Mouse (Mus musculus): ENCODE measurements around the gene P2rx7. TPM values are rescaled to one million over a fixed set of nuclear protein-coding genes. Genes with fewer than 3 reads are reported as not detected.

Gene P2rx7
- polyA plus RNA-seq, 1 experiment: 18.6 TPM

DNA sequence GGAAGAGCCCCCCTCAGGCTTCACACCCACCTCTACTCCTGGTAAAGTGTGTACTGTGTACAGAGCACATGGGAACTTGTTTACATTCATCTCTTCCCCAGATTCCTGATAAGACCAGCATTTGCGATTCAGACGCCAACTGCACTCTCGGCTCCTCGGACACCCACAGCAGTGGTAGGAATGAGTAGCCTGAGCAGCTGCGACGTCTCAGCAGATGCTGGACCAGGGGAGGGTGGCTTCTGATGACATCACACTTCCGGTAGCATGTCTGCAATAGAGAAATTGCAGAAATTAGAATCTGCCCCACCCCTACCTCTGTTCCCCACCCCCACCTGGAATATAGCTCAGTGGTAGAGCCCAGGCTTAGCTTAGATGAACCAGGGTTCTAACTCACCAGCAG is 74.7 kb downstream of the P2rx7 start:
- no peak for DNase-seq (ENCODE audit: low read depth, low spot score)
- 72% methylated on average over 7 of the region's 7 CpGs for WGBS

GRCm38 (mm10) chr5:122719168-122719567 is 75.5 kb downstream of the P2rx7 start:
- 95% methylated on average over 8 of the region's 8 CpGs for WGBS

DNA sequence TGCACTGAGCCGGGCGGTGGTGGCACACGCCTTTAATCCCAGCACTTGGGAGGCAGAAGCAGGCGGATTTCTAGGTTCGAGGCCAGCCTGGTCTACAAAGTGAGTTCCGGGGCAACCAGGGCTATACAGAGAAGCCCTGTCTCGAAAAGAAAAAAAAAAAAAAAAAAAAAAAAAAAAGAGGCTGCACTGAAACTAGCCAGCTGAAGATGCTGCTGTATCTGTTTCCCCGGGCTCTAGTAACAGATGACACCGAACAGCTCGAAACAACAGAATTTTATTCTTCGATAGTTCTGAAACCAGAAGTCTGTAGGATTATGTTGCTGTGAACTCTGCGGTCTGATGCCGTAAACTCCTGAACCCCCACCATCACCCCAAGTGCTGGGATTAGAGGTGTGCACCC is 81.7 kb downstream of the P2rx7 start:
- DNase-seq (ENCODE audit: low read depth, low spot score): no peak
- WGBS: 85% methylated on average over 13 of the region's 13 CpGs

More at GRCm38 (mm10) chr5:122719168-122719567, 75.5 kb downstream of the P2rx7 start:
- no peak for DNase-seq (ENCODE audit: low read depth, low spot score)

DNA sequence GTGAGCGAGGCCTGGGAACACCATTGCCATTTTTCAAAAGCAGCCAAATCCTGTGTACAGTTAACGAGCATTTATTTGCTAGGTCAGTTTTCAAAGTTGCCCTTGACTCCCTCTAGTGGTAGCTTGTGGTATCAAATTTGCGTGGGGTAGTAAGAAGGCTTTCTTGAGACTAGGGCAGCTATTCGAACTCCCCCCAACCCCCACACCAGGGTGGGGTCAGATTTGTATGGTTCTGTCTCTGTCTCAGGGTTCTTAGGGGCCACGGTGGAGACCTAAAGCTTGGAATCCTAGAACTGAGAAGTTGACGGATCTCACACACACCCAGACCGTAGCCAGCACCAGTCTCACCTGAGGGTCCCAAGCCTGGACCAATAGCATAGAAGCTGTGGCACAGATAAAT is 82.4 kb downstream of the P2rx7 start:
- DNase-seq (ENCODE audit: low read depth, low spot score): no peak
- WGBS: 21% methylated on average over 7 of the region's 7 CpGs

DNA sequence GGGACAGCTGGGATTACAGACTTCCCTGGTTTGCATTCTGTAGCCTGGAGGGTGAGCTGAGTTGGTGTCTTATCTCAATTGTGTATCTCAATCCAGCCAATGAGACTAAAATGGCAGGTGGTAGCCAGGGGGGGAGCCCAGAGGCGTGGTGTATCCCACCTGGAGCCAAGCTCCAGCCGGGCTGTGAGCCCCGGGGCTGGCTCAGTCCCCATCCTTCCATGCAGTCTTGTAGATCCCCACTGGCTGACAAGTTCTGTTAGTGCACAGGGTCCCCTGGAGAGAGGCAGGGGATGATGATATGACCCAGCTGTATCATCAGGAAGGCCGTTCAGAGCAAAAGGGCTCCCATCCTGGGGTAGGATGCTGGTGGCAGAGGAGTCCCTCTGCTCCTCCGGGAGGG is 82.9 kb downstream of the P2rx7 start:
- DNase-seq (ENCODE audit: low read depth, low spot score): no peak
- 79% methylated on average over 5 of the region's 5 CpGs for WGBS

GRCm38 (mm10) chr5:122727096-122727495 is 83.4 kb downstream of the P2rx7 start:
- 98% methylated on average over 7 of the region's 7 CpGs for WGBS
- DNase-seq (ENCODE audit: low read depth, low spot score): no peak

GRCm38 (mm10) chr5:122730776-122731175 is 87.1 kb downstream of the P2rx7 start:
- WGBS: 42% methylated on average over 10 of the region's 10 CpGs
- DNase-seq (ENCODE audit: low read depth, low spot score): no peak

- DNase-seq (ENCODE audit: low read depth, low spot score): no peak
- 51% methylated on average over 8 of the region's 8 CpGs for WGBS
Observed at GRCm38 (mm10) chr5:122731321-122731720, 87.6 kb downstream of the P2rx7 start.

DNA sequence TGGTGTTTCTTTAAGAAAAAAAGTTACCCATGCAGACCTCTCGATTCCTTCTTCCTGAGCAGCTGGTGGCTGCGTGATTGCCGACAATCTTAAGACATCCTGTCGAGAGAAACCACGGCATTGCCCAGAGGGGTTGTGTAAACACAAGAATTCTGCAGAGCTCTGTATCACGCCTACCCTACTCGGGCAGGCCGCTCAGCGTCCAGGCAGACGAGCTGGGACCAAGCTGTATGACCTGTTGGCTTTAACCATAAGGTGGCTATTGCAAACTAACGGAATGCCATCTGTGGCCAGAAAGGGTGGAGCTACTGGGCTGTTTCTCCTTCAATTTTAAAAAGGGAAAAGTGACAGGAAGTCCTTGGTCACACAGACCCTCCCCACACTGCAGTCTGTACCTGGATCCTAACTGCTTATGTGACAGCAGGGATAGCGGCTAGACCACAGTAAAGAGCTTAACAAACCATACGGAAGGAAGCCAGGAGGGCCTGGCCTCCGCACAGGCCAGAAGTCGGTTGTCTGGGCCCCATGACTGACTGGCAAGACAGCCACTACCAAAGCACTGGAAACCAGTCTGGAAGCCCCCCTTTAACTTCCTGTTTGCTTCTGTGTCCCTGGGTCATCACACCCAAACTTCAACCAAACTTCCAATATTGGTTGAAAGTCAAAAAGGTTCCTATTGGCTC is 88.4 kb downstream of the P2rx7 start:
- 52% methylated on average over 15 of the region's 15 CpGs for WGBS
- DNase-seq (ENCODE audit: low read depth, low spot score): no peak

GRCm38 (mm10) chr5:122733881-122734280 is 90.2 kb downstream of the P2rx7 start:
- no peak for DNase-seq (ENCODE audit: low read depth, low spot score)
- WGBS: 71% methylated on average over 17 of the region's 17 CpGs

DNA sequence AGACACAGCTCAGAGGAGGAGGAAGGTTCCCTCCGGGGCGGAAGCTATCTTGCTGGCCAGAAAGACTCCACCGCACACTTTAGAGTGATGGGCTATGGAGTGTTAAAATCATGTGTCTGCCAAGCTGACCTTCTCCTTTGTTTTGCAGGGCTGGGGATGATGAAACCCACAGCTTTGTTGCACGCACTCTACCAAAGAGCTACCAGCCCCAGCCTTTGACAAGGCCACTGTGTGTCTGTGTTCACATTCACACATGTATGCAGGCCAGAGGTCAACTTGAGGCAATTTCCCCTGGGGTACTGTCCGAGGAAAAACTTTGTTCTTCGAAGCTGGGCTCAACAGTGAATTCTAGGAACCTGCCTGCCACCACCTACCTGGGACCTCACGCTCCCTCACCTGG is 92.1 kb downstream of the P2rx7 start:
- no peak for DNase-seq (ENCODE audit: low read depth, low spot score)
- WGBS: 89% methylated on average over 7 of the region's 7 CpGs

- DNase-seq (ENCODE audit: low read depth, low spot score): no peak
- WGBS: 85% methylated on average over 15 of the region's 15 CpGs
Observed at GRCm38 (mm10) chr5:122736761-122737160, 93.0 kb downstream of the P2rx7 start.

Other genes starting within 250 kb of the P2rx7 start
- gene Anapc7, start 222.2 kb upstream of the P2rx7 start, polyA plus RNA-seq (2012; rRNA removed): 20.6 and 21.6 TPM in 2 replicates
- 78.0 and 98.8 TPM in 2 replicates for gene Atp2a2, start 141.7 kb upstream of the P2rx7 start, polyA plus RNA-seq (2012; rRNA removed)
- 0.72 and 0.89 TPM in 2 replicates for gene Ift81, start 29.4 kb upstream of the P2rx7 start, polyA plus RNA-seq (2012; rRNA removed)
- 62.4 and 84.2 TPM in 2 replicates for gene P2rx4, start 63.6 kb downstream of the P2rx7 start, polyA plus RNA-seq (2012; rRNA removed)
- 5.1 and 6.1 TPM in 2 replicates for gene Camkk2, start 135.5 kb downstream of the P2rx7 start, polyA plus RNA-seq (2012; rRNA removed)
- gene Anapc5, start 177.4 kb downstream of the P2rx7 start, polyA plus RNA-seq (2012; rRNA removed): 183 and 186 TPM in 2 replicates
- gene Rnf34, start 206.1 kb downstream of the P2rx7 start, polyA plus RNA-seq (2012; rRNA removed): 7.7 and 7.8 TPM in 2 replicates